Mouse (Mus musculus): ENCODE measurements around the gene AC140267.1. TPM values are rescaled to one million over a fixed set of nuclear protein-coding genes. Genes with fewer than 3 reads are reported as not detected.
A peak's percentile ranks its signal among the peaks of the same experiment; 100 is the strongest.

The AC140267.1 gene
- polyA plus RNA-seq, 1 experiment, result not detected

DNA sequence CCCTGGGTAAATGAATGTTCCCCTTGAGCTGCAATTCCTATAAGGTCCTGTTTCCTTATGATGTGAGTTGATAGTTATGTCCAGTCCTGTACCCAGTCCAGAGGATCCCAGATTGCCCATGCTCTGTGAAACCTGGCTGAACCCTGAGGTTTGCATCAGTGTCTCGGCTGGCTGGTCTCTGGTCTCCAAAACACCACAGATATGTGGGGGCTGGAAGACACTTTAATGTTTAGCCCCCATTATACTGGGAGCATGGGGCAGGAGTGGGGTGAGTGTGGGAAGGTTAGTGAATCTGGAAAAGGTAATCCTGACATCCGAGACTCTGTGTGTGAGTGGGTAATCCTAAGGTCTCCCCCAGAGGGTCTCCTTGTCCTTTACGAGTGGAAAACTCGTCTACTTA lies 2.6 kb upstream of the AC140267.1 start:
- H3K27me3 ChIP-seq (ENCODE audit: control insufficient read depth, insufficient read depth, low read length, poor library complexity, severe bottlenecking), result no peaks in the 10 kb centered on the region
- H3K9me3 ChIP-seq (replicated peaks; ENCODE audit: control insufficient read depth, insufficient read depth, low read length, poor library complexity, severe bottlenecking), result no peaks in the 10 kb centered on the region
- TF ChIP-seq POLR2A (IDR thresholded peaks at IDR 0.05; ENCODE audit: insufficient read depth, low read length) (no peak), EP300 (IDR thresholded peaks at IDR 0.05; ENCODE audit: insufficient read depth, low read depth, low read length) (no peak), CTCF (IDR thresholded peaks at IDR 0.05; ENCODE audit: low read depth, low read length) (no peak)
- H3K9ac ChIP-seq (ENCODE audit: low read depth, poor library complexity, severe bottlenecking), result peak overlapping the region; percentile 28; the same call in 1 of the 2 replicates
- peak overlapping the region; percentile 73 for H3K27ac ChIP-seq (ENCODE audit: insufficient read depth, low read length)
- H3K36me3 ChIP-seq (ENCODE audit: control insufficient read depth, insufficient read depth, low read length, poor library complexity, severe bottlenecking), result peaks cover 28% of the 10 kb centered on the region
- no peak overlapping the region for H3K4me3 ChIP-seq (ENCODE audit: low read depth, low read length)
- peaks cover 8% of the 10 kb centered on the region for H3K4me1 ChIP-seq (ENCODE audit: control insufficient read depth, insufficient read depth, low read length)

DNA sequence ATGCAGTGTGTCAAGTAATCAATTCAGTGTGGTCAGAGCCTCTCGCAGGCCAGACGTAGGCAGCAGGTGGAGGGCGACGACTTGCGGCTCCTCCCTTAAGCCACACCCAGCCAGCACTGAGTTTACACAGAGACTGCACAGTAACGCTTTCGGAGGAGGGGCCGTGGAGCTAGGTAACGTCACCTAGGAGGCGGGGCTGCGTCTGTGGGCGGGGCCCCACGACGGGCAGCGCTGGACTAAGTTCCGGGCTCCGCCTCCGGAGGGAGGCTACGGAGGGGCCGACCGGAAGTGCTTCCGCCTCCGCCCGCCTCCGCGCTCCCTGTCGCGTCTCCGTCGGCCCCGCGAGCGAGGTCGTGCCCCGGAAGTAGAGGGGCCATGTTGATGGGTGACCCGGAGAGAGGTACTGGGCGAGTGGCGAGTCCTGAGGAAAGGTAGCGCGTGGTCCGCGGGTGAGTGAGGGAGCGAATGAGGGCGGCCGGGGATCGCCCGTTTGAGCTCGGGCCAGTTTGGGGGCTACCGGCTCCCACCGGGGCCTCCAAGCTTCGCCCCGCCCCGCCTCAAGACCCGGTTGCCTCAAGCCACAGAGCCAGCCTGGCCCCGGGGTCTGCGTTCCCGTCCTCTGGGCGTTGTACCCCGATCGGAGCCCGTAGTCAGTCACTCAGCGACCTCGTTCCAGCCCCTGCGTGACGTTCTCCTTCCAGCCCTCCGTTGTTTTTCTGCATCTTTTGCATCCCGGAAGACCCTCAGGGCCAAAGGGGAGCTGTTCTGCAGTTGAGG lies 1.7 kb upstream of the AC140267.1 start, which contains the start of gene Mief1:
Gene Mief1, plus strand, starts transcription at position 286 of the 777 bp plus-strand sequence.
- Histone ChIP-seq H3K4me3 (ENCODE audit: low read depth, low read length) (peak within 1 kb of the TSS; percentile 97), H3K27me3 (ENCODE audit: control insufficient read depth, insufficient read depth, low read length, poor library complexity, severe bottlenecking) (no peaks in the 10 kb centered on the region), H3K9me3 (replicated peaks; ENCODE audit: control insufficient read depth, insufficient read depth, low read length, poor library complexity, severe bottlenecking) (no peaks in the 10 kb centered on the region), H3K9ac (ENCODE audit: low read depth, poor library complexity, severe bottlenecking) (peak within 1 kb of the TSS; percentile 84), H3K36me3 (ENCODE audit: control insufficient read depth, insufficient read depth, low read length, poor library complexity, severe bottlenecking) (peaks cover 36% of the 10 kb centered on the region), H3K27ac (ENCODE audit: insufficient read depth, low read length) (peak within 1 kb of the TSS; percentile 73), H3K4me1 (ENCODE audit: control insufficient read depth, insufficient read depth, low read length) (peaks cover 8% of the 10 kb centered on the region)
- TF ChIP-seq EP300 (IDR thresholded peaks at IDR 0.05; ENCODE audit: insufficient read depth, low read depth, low read length), result 0 out of 2 replicates have a peak, but pooled peaks have one; percentile 30
- TF ChIP-seq CTCF (IDR thresholded peaks at IDR 0.05; ENCODE audit: low read depth, low read length), result peak; percentile 15
- peak; percentile 35 for TF ChIP-seq POLR2A (IDR thresholded peaks at IDR 0.05; ENCODE audit: insufficient read depth, low read length)

- Histone ChIP-seq H3K27ac (ENCODE audit: insufficient read depth, low read length) (no peak overlapping the region), H3K9me3 (replicated peaks; ENCODE audit: control insufficient read depth, insufficient read depth, low read length, poor library complexity, severe bottlenecking) (no peaks in the 10 kb centered on the region), H3K4me3 (ENCODE audit: low read depth, low read length) (no peak overlapping the region), H3K9ac (ENCODE audit: low read depth, poor library complexity, severe bottlenecking) (no peak overlapping the region), H3K4me1 (ENCODE audit: control insufficient read depth, insufficient read depth, low read length) (no peaks in the 10 kb centered on the region), H3K27me3 (ENCODE audit: control insufficient read depth, insufficient read depth, low read length, poor library complexity, severe bottlenecking) (no peaks in the 10 kb centered on the region), H3K36me3 (ENCODE audit: control insufficient read depth, insufficient read depth, low read length, poor library complexity, severe bottlenecking) (peaks cover 62% of the 10 kb centered on the region)
- TF ChIP-seq EP300 (IDR thresholded peaks at IDR 0.05; ENCODE audit: insufficient read depth, low read depth, low read length), result no peak
- TF ChIP-seq POLR2A (IDR thresholded peaks at IDR 0.05; ENCODE audit: insufficient read depth, low read length), result no peak
- TF ChIP-seq CTCF (IDR thresholded peaks at IDR 0.05; ENCODE audit: low read depth, low read length), result no peak
Measured at GRCm38 (mm10) chr15:80248135-80248534, 12.5 kb downstream of the AC140267.1 start.

- H3K27ac ChIP-seq (ENCODE audit: insufficient read depth, low read length), result no peak overlapping the region
- TF ChIP-seq POLR2A (IDR thresholded peaks at IDR 0.05; ENCODE audit: insufficient read depth, low read length) (no peak), EP300 (IDR thresholded peaks at IDR 0.05; ENCODE audit: insufficient read depth, low read depth, low read length) (no peak), CTCF (IDR thresholded peaks at IDR 0.05; ENCODE audit: low read depth, low read length) (no peak)
- no peak overlapping the region for H3K9ac ChIP-seq (ENCODE audit: low read depth, poor library complexity, severe bottlenecking)
- H3K4me1 ChIP-seq (ENCODE audit: control insufficient read depth, insufficient read depth, low read length), result no peaks in the 10 kb centered on the region
- H3K36me3 ChIP-seq (ENCODE audit: control insufficient read depth, insufficient read depth, low read length, poor library complexity, severe bottlenecking), result peaks cover 58% of the 10 kb centered on the region
- H3K9me3 ChIP-seq (replicated peaks; ENCODE audit: control insufficient read depth, insufficient read depth, low read length, poor library complexity, severe bottlenecking), result no peaks in the 10 kb centered on the region
- H3K27me3 ChIP-seq (ENCODE audit: control insufficient read depth, insufficient read depth, low read length, poor library complexity, severe bottlenecking), result no peaks in the 10 kb centered on the region
- H3K4me3 ChIP-seq (ENCODE audit: low read depth, low read length), result no peak overlapping the region
Measured at GRCm38 (mm10) chr15:80248596-80248995, 13.0 kb downstream of the AC140267.1 start.

DNA sequence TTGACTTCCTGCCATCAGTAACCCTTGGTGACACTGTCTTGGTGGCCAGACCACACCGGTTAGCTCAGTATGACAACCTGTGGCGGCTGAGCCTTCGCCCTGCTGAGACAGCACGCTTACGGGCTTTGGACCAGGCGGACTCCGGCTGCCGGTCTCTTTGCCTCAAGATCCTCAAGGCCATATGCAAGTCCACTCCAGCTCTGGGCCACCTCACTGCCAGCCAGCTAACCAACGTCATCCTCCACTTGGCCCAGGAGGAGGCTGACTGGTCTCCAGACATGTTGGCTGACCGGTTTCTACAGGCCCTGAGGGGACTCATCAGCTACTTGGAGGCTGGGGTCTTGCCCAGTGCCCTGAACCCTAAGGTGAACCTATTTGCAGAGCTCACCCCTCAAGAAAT lies 14.0 kb downstream of the AC140267.1 start:
- Histone ChIP-seq H3K9me3 (replicated peaks; ENCODE audit: control insufficient read depth, insufficient read depth, low read length, poor library complexity, severe bottlenecking) (no peaks in the 10 kb centered on the region), H3K27me3 (ENCODE audit: control insufficient read depth, insufficient read depth, low read length, poor library complexity, severe bottlenecking) (no peaks in the 10 kb centered on the region), H3K4me3 (ENCODE audit: low read depth, low read length) (no peak overlapping the region), H3K4me1 (ENCODE audit: control insufficient read depth, insufficient read depth, low read length) (no peaks in the 10 kb centered on the region), H3K9ac (ENCODE audit: low read depth, poor library complexity, severe bottlenecking) (no peak overlapping the region), H3K27ac (ENCODE audit: insufficient read depth, low read length) (no peak overlapping the region), H3K36me3 (ENCODE audit: control insufficient read depth, insufficient read depth, low read length, poor library complexity, severe bottlenecking) (peaks cover 47% of the 10 kb centered on the region)
- no peak for TF ChIP-seq EP300 (IDR thresholded peaks at IDR 0.05; ENCODE audit: insufficient read depth, low read depth, low read length)
- no peak for TF ChIP-seq CTCF (IDR thresholded peaks at IDR 0.05; ENCODE audit: low read depth, low read length)
- TF ChIP-seq POLR2A (IDR thresholded peaks at IDR 0.05; ENCODE audit: insufficient read depth, low read length), result no peak

DNA sequence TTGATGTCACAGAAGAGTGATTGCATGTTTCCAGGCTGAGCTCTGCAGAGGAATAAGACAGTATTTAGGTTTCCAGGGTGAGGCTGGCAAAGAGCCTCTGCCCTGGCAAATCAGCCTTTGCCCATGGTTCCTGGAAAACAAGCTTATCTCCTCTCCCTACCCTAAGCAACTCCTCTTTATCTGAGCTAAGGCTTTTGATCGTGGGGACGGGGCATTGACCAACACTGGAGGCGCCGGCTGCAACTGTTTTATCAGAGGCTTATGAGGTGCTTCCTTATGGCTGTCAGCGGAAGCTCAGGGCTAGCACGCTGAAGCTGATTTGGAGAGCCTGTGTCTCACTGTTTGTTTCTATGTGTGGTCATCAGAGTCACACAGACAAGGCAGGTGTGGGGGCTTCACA lies 15.0 kb downstream of the AC140267.1 start:
- H3K4me3 ChIP-seq (ENCODE audit: low read depth, low read length), result no peak overlapping the region
- peaks cover 46% of the 10 kb centered on the region for H3K36me3 ChIP-seq (ENCODE audit: control insufficient read depth, insufficient read depth, low read length, poor library complexity, severe bottlenecking)
- TF ChIP-seq CTCF (IDR thresholded peaks at IDR 0.05; ENCODE audit: low read depth, low read length) (no peak), EP300 (IDR thresholded peaks at IDR 0.05; ENCODE audit: insufficient read depth, low read depth, low read length) (no peak), POLR2A (IDR thresholded peaks at IDR 0.05; ENCODE audit: insufficient read depth, low read length) (no peak)
- no peak overlapping the region for H3K9ac ChIP-seq (ENCODE audit: low read depth, poor library complexity, severe bottlenecking)
- H3K9me3 ChIP-seq (replicated peaks; ENCODE audit: control insufficient read depth, insufficient read depth, low read length, poor library complexity, severe bottlenecking), result no peaks in the 10 kb centered on the region
- no peaks in the 10 kb centered on the region for H3K27me3 ChIP-seq (ENCODE audit: control insufficient read depth, insufficient read depth, low read length, poor library complexity, severe bottlenecking)
- no peak overlapping the region for H3K27ac ChIP-seq (ENCODE audit: insufficient read depth, low read length)
- H3K4me1 ChIP-seq (ENCODE audit: control insufficient read depth, insufficient read depth, low read length), result no peaks in the 10 kb centered on the region
